Mouse (Mus musculus) forebrain, embryonic 13.5 days (tissue): ENCODE data around the gene Tfeb. TPM values are rescaled to one million over a fixed set of nuclear protein-coding genes. Genes with fewer than 3 reads are reported as not detected.

Experiments used
- ATAC-seq: fragments of 200-750 bp; cut with Nextera tagmentation; 2 replicates; pipeline ENCODE4 v1.8.0; 2017
- H3K27ac ChIP-seq: fragments of 300-500 bp; sonication (generic); 2 replicates; pipeline ENCODE4 v1.5.1; 2015; ENCODE audit warnings: inconsistent platforms, mild to moderate bottlenecking, moderate library complexity
- H3K27me3 ChIP-seq: fragments of 300-500 bp; sonication (generic); 2 replicates; pipeline ENCODE4 v1.6.1; 2015; ENCODE audit warnings: mild to moderate bottlenecking, inconsistent platforms
- H3K36me3 ChIP-seq: fragments of 300-500 bp; sonication (generic); 2 replicates; pipeline ENCODE4 v1.6.1; 2015; ENCODE audit warnings: mild to moderate bottlenecking, inconsistent platforms; ENCODE audit not compliant: poor library complexity, severe bottlenecking
- H3K4me1 ChIP-seq: fragments of 300-500 bp; sonication (generic); 2 replicates; pipeline ENCODE4 v1.6.1; 2015; ENCODE audit warnings: inconsistent platforms
- H3K4me2 ChIP-seq: fragments of 300-500 bp; sonication (generic); 2 replicates; pipeline ENCODE4 v1.6.1; 2015; ENCODE audit warnings: inconsistent platforms, mild to moderate bottlenecking, moderate library complexity
- H3K4me3 ChIP-seq: fragments of 300-500 bp; sonication (generic); 2 replicates; pipeline ENCODE4 v1.5.1; 2015; ENCODE audit warnings: mild to moderate bottlenecking, inconsistent platforms
- H3K9ac ChIP-seq: fragments of 300-500 bp; sonication (generic); 2 replicates; pipeline ENCODE4 v1.6.1; 2015; ENCODE audit warnings: mild to moderate bottlenecking, inconsistent platforms
- H3K9me3 ChIP-seq: fragments of 300-500 bp; sonication (generic); replicated peaks from 2 replicates; pipeline ENCODE4 v1.6.1; 2016; ENCODE audit warnings: inconsistent platforms
- WGBS: fragments of 180-500 bp; shearing (Covaris S2); methylation state at CpG from one replicate; pipeline ENCODE4 v1.1.7; 2015; 5-methylcytosine and 5-hydroxymethylcytosine counted together
- polyA plus RNA-seq: library from polyadenylated mRNA; unstranded; fragments of >200 nt; fragmentation: Nextera tagmentation; extraction: Ambion mirVana; gene quantifications from 2 replicates; pipeline ENCODE4 v1.2.1, GENCODE M21; 2015

Tfeb gene
- polyA plus RNA-seq, 1 experiment from 2014 or later = 1.7 TPM

DNA sequence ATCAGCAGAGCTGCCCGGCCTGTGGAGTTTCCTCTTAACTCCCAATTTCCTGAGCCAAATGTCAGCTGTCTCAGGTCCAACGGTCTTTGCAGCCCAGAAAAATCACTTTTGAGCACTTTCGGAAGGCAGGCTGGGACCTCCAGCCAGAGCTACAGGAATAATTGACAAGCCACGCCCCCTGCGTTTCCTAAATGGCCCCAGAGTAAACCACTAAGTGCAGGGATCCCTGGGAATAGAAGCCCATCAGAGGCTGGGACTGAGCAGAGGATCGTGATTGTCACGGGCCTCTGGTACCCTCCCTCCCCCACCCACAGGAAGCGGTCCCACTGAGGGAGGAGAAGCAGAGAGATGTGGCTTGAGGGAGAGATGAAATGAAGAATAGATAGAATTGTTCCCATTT, 66.0 kb downstream of the Tfeb start:
- Histone ChIP-seq H3K36me3 (no peaks in the 10 kb centered on the region), H3K4me1 (peaks cover 14% of the 10 kb centered on the region), H3K27me3 (peaks cover 8% of the 10 kb centered on the region; the same call in 1 of the 2 replicates), H3K27ac (no peak overlapping the region), H3K4me3 (no peak overlapping the region), H3K9me3 (no peaks in the 10 kb centered on the region), H3K4me2 (no peak overlapping the region), H3K9ac (no peak overlapping the region)
- 16% methylated on average over 8 of the region's 8 CpGs for WGBS
- ATAC-seq = peak; percentile 33; the same call in 1 of the 2 replicates

DNA sequence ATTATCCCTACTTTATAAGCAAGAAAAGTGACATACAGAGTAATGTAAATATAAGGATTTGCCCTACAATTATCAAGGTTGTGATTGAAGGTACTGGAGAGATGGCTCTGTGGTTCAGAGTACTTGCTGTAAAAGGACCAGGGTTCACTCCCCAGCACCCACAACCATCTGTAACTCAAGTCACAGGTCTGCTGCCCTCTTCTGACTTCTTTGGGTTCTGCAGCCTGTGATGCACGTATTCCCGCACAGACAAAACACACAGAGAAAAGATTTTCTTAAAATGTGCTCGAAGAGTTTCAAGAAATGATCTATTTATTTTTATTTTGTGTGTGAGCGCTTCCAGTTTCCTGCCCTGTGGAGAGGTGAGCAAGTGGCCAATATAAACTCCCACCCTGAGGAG, 66.8 kb downstream of the Tfeb start:
- Histone ChIP-seq H3K27me3 (peaks cover 8% of the 10 kb centered on the region; the same call in 1 of the 2 replicates), H3K27ac (no peak overlapping the region), H3K4me3 (no peak overlapping the region), H3K9me3 (no peaks in the 10 kb centered on the region), H3K4me1 (peaks cover 14% of the 10 kb centered on the region), H3K4me2 (no peak overlapping the region), H3K9ac (no peak overlapping the region), H3K36me3 (no peaks in the 10 kb centered on the region)
- 92% methylated on average over 4 of the region's 4 CpGs for WGBS
- no peak for ATAC-seq

DNA sequence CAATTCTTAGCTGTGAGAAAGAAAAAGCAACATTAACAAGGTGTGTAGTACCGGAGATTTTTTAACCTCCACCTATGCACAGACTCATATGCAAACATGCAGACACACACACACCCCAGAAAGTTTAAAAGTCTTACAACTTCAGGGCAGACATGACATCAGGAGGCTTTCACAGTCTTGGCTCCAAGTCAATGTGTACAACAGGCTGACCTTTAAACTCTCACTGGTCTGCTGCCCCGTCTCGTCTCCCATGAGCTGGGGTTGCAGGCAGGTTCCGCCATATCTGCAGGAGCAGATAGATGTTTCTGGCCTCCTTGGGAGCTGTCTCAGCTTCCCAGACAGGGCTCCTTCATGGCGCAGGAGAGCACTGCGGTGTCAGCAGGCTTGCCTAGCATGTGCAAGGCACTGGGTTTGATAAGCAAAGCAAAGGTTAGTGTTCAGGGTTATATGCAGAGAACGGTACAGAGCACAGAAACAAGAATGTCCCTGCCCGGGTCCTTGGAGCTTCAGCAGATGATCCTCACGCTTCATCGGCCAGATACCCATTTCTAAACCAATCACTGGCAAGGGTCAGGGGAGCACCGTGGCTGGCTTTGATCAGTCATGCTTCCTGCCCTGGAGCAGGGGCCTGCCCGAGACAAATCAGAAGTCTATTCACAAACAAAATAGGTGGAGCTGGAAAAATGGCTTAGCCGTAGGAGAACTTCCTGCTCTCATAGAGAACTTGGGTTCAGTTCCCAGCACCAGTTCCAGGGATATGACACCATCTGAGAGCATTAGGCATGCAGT, 68.4 kb downstream of the Tfeb start:
- H3K4me2 ChIP-seq = no peak overlapping the region
- no peak overlapping the region for H3K4me3 ChIP-seq
- no peak overlapping the region for H3K9ac ChIP-seq
- H3K36me3 ChIP-seq = no peaks in the 10 kb centered on the region
- H3K9me3 ChIP-seq = no peaks in the 10 kb centered on the region
- H3K4me1 ChIP-seq = peaks cover 14% of the 10 kb centered on the region
- no peak for ATAC-seq
- WGBS = 39% methylated on average over 13 of the region's 13 CpGs
- H3K27me3 ChIP-seq = peaks cover 14% of the 10 kb centered on the region; the same call in 1 of the 2 replicates
- no peak overlapping the region for H3K27ac ChIP-seq

DNA sequence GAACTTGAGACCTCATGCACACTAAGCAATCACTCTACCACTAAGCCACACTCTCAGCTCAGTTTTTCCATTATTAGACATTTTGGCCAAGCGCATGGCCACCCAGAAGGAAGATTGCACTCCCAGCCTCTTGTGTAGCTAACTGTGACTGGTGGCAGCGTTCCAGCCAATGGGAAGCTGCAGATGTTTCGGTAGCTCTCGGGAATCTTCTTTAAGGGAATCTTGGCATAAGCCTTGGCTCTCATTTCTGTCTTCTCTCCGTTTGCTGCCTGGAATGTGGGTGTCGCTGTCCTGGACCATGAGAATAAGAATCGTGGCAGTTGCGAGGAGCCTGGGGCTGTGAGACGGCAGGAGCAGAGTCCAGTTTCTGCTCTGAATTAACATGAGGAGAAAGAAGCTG, 69.4 kb downstream of the Tfeb start:
- H3K27me3 ChIP-seq = peaks cover 16% of the 10 kb centered on the region; the same call in 1 of the 2 replicates
- H3K27ac ChIP-seq = no peak overlapping the region
- H3K4me1 ChIP-seq = peaks cover 17% of the 10 kb centered on the region
- no peak overlapping the region for H3K9ac ChIP-seq
- WGBS = 58% methylated on average over 9 of the region's 9 CpGs
- H3K9me3 ChIP-seq = no peaks in the 10 kb centered on the region
- no peaks in the 10 kb centered on the region for H3K36me3 ChIP-seq
- no peak for ATAC-seq
- H3K4me2 ChIP-seq = no peak overlapping the region
- no peak overlapping the region for H3K4me3 ChIP-seq

DNA sequence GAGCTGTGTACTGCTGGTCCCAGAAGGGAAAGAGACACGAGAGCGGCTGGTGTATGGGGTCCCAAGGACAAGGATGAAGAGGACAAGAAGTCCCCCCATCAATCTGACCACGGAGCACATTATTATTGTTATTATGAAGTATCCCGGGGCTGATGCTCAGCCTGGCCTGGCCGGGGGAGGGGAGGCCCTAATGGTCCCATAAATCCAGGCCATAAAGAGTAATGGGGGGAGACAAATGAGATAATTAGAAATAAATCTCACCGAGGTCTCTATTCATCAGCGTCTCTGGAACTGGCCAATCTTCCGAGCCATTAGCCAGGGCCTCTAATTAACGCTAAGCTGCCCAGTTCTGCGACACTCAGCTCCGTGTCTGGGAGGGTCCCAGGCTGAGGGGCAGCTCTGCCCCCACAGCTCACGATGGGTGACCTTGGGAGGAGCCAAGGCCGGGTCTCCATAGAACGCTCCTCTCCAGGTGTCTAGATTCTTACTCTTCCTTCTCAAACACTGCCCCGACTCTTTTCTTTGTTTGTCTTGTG, 74.5 kb downstream of the Tfeb start:
- H3K9ac ChIP-seq = no peak overlapping the region
- H3K4me3 ChIP-seq = no peak overlapping the region
- peaks cover 16% of the 10 kb centered on the region; the same call in 1 of the 2 replicates for H3K27me3 ChIP-seq
- H3K36me3 ChIP-seq = no peaks in the 10 kb centered on the region
- no peak overlapping the region for H3K4me2 ChIP-seq
- ATAC-seq = no peak
- WGBS = 28% methylated on average over 15 of the region's 15 CpGs
- peaks cover 26% of the 10 kb centered on the region for H3K4me1 ChIP-seq
- no peak overlapping the region for H3K27ac ChIP-seq
- H3K9me3 ChIP-seq = no peaks in the 10 kb centered on the region

DNA sequence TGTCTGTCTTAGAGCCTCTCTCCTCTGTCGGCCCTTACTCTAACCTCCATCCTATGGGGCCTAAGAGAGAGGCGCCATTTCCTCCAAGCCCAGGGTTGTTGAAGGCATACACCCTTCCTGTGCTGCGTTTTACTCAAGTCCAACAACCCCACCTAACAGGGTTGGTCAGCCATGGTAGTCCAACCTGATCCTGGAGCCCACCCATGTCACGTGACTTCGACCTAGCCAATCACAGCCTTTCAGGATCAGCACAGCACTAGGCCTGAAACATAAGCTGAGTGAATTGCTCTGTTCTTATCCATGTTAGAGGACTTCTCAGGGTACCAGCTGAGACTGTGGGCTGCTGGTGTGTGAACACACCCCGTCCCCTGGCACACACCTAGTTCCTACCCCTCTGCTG, 75.4 kb downstream of the Tfeb start:
- WGBS = 83% methylated on average over 6 of the region's 6 CpGs
- no peak overlapping the region for H3K9ac ChIP-seq
- peaks cover 26% of the 10 kb centered on the region for H3K4me1 ChIP-seq
- ATAC-seq = no peak
- H3K27ac ChIP-seq = no peak overlapping the region
- no peaks in the 10 kb centered on the region for H3K36me3 ChIP-seq
- H3K4me2 ChIP-seq = no peak overlapping the region
- H3K4me3 ChIP-seq = no peak overlapping the region
- H3K9me3 ChIP-seq = no peaks in the 10 kb centered on the region
- H3K27me3 ChIP-seq = peaks cover 14% of the 10 kb centered on the region; the same call in 1 of the 2 replicates

DNA sequence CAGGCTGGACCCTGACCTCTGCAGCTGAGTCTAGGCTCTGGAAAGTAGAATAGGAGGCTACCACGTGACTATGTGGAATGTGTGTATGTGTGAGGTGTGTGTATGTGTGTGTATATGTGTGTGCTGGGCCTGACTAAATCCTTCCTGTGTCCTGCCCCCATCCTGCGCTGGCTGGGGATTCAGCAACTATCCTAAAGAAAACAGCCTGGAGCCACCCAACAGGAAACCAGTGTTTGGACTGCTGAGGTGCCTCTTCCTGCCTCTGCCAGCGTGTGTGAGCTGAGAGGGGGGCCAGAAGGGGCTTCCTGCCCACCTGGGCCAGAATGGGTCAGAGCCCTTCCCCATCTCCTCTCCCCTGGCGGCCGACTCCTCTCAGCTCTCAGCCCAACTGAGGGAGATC, 76.8 kb downstream of the Tfeb start:
- Histone ChIP-seq H3K4me3 (no peak overlapping the region), H3K4me1 (peaks cover 26% of the 10 kb centered on the region), H3K36me3 (no peaks in the 10 kb centered on the region), H3K4me2 (no peak overlapping the region), H3K9ac (no peak overlapping the region), H3K27ac (no peak overlapping the region), H3K9me3 (no peaks in the 10 kb centered on the region), H3K27me3 (peaks cover 12% of the 10 kb centered on the region; the same call in 1 of the 2 replicates)
- 63% methylated on average over 5 of the region's 5 CpGs for whole genome bisulfite sequencing
- no peak for ATAC-seq

DNA sequence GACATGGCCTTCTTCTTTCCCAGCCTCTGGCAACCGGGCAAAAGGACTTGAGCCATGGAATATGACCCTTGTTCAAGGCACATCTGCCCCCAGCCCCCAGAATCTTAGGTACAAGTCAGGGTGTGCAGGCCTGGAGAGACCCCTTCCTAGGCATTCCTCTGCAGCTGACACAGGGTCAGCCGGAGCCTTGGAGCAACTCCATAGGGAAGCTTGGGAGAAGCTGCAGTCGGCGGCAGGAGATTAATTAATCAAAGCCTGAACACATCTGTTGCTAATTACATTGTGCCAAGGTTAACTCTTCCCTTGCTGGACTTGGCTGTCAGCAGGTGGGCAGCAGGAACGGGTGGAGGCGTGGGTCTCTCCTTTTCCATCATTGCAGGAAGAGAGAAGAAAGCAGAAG, 77.7 kb downstream of the Tfeb start:
- Histone ChIP-seq H3K4me1 (peaks cover 26% of the 10 kb centered on the region), H3K27me3 (peaks cover 12% of the 10 kb centered on the region; the same call in 1 of the 2 replicates), H3K9ac (no peak overlapping the region), H3K36me3 (no peaks in the 10 kb centered on the region), H3K27ac (no peak overlapping the region), H3K4me3 (no peak overlapping the region), H3K4me2 (no peak overlapping the region), H3K9me3 (no peaks in the 10 kb centered on the region)
- no peak for ATAC-seq
- WGBS = 20% methylated on average over 6 of the region's 6 CpGs

DNA sequence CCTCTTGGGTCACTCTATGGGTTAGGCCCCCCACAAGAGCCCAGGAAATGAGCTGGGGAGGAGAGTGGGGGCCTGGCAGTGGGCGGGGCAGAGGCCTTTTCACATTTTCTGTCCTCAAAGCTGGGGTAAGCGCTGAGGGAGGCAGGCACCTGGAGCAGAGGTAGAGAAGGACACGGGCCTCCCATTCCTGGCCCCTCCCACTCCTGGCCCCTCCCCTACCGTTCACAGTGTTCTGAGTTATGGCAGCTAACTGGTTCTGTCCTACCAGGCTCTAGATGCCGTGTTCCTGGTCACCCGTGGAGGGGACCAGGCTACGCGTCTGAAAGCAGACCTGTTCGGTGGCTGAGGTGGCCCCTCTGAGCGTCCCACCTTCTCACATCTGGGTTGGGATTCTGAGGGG, 78.6 kb downstream of the Tfeb start:
- ATAC-seq = no peak
- no peak overlapping the region for H3K4me2 ChIP-seq
- H3K36me3 ChIP-seq = no peaks in the 10 kb centered on the region
- WGBS = 50% methylated on average over 10 of the region's 10 CpGs
- H3K4me3 ChIP-seq = no peak overlapping the region
- H3K27me3 ChIP-seq = peaks cover 4% of the 10 kb centered on the region; the same call in 1 of the 2 replicates
- no peak overlapping the region for H3K9ac ChIP-seq
- no peak overlapping the region for H3K27ac ChIP-seq
- H3K9me3 ChIP-seq = no peaks in the 10 kb centered on the region
- H3K4me1 ChIP-seq = peaks cover 26% of the 10 kb centered on the region

DNA sequence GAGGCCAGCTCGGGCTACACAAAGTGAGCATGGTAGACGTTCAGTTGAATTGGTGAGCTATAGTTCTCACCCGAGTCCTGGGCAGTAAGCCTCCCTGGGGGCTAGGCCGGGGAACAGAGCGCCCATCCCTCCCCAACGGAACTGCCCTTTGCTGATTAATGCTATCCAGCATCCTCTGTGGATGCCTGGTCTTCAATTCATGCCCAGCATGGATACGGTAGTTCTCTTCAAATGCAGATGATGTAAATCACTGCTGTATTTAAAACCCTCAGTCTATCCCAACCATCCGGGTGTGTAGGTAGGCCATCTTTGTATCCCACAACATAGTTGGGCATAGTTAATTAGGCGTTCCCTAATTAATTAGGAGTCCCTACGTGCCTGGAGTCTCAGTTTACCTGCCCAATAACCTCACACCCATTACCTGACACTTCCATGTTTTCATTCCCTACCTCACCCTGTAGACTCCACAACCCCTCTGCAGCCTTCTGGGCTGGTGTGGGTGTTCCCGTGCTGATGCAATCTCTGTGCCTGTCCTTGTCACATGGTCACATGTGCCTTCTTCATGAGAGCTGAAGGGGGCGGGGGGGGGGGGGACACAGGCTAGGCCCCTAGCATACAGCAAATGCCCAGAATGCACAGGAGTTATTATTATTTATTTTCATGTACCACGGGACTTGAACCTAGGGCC, 81.4 kb downstream of the Tfeb start:
- Histone ChIP-seq H3K27me3 (peaks cover 4% of the 10 kb centered on the region; the same call in 1 of the 2 replicates), H3K27ac (no peak overlapping the region), H3K9ac (no peak overlapping the region), H3K4me3 (no peak overlapping the region), H3K4me1 (peaks cover 24% of the 10 kb centered on the region), H3K4me2 (no peak overlapping the region), H3K9me3 (no peaks in the 10 kb centered on the region), H3K36me3 (no peaks in the 10 kb centered on the region)
- 75% methylated on average over 13 of the region's 13 CpGs for WGBS
- no peak for ATAC-seq

DNA sequence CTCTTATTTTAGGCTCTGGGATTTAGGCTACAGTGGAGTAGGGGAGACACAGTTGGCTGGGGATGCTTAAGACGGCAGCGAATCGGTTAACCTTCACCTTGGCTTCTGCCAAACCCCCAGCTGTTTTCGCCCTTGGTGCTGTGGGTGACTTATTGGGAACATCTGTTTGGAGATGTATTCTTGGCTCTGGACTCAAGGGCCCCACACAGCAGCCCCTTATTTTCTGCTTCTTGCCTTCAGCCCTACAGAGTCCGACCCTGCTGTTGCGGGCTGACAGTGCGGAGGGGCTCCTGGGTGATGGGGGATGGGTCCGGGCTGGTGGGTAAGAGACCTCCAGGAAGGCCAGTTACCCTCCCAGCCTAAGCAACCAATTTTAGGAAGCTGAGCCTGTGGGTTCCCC, 84.5 kb downstream of the Tfeb start:
- Histone ChIP-seq H3K36me3 (no peaks in the 10 kb centered on the region), H3K27ac (no peak overlapping the region), H3K9ac (no peak overlapping the region), H3K9me3 (no peaks in the 10 kb centered on the region), H3K4me2 (no peak overlapping the region), H3K4me1 (peaks cover 6% of the 10 kb centered on the region; the same call in 1 of the 2 replicates), H3K4me3 (no peak overlapping the region), H3K27me3 (no peaks in the 10 kb centered on the region)
- no peak for ATAC-seq
- 76% methylated on average over 8 of the region's 8 CpGs for WGBS

DNA sequence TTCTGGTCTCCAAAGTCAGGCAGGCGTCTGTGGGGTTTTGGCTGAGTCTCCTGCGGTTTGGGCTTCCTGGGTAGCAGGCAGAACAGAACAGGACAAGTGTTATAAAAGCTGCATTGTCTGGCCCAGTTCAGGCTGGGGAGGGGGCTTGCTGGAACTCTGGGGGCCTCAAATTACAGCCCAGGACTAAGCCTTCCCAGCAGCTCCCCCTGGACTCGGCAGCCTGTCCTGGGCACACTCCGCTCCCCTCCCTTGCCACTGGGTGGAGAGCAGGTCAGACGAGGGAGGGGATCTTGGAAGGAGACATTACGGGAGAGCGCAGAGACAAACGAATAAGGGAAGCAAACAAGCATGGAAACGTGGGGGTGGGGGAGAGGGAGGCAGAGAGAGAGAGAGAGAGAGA, 94.3 kb downstream of the Tfeb start:
- WGBS = 3% methylated on average over 9 of the region's 9 CpGs
- Histone ChIP-seq H3K36me3 (no peaks in the 10 kb centered on the region), H3K9me3 (no peaks in the 10 kb centered on the region; the same call in 1 of the 2 replicates), H3K9ac (no peak overlapping the region; the same call in 1 of the 2 replicates), H3K4me2 (peak overlapping the region; percentile 97; the same call in 1 of the 2 replicates), H3K27ac (no peak overlapping the region), H3K27me3 (peaks cover 59% of the 10 kb centered on the region), H3K4me3 (no peak overlapping the region), H3K4me1 (peaks cover 38% of the 10 kb centered on the region)
- no peak for ATAC-seq
